Mouse (Mus musculus) gastrocnemius, adult 2 months (tissue): ENCODE results near the gene 2810021J22Rik. TPM values are rescaled to one million over a fixed set of nuclear protein-coding genes. Genes with fewer than 3 reads are reported as not detected.
"Not testable (repeated sequence)": the region's sequence is repeated elsewhere in the genome, so short reads cannot be mapped to it uniquely, and the experiment has no call there.

Experiments
- DNase-seq: peaks from one replicate; pipeline ENCODE4 v3.0.0; 2022
- H3K27ac ChIP-seq: fragments of 200-600 bp; 2 replicates; pipeline ENCODE4 v1.8.1; 2022; ENCODE audit warnings: mild to moderate bottlenecking
- H3K4me3 ChIP-seq: fragments of 200-600 bp; 2 replicates; pipeline ENCODE4 v1.8.1; 2022; ENCODE audit warnings: mild to moderate bottlenecking, moderate library complexity
- CTCF ChIP-seq: fragments of 200-600 bp; IDR thresholded peaks from 2 replicates; pipeline ENCODE4 v1.8.1; 2022; ENCODE audit warnings: antibody characterized with exemption, mild to moderate bottlenecking, moderate library complexity
- intact Hi-C: fragments of 180-260 bp; cut with DNase I; formaldehyde crosslinking; loops from one replicate; pipeline ENCODE4 v1.15.1; 2025
- long read RNA-seq, 2 experiments: library from polyadenylated mRNA; stranded (forward); transcript quantifications; one replicate each; pipeline ENCODE4 v2.0.0; 2021
- total RNA-seq, 2 experiments: library from RNA; stranded (reverse); gene quantifications; 2 replicates each; pipeline ENCODE4 v1.2.3; 2021

The 2810021J22Rik gene
- 1 to 10 TPM in 1 of 2 experiments, under 1 TPM in 1; 0.69 to 1.3 TPM for total RNA-seq
- long read RNA-seq, experiment 1, partial matches to known transcripts: 0 of 4 reads
- long read RNA-seq, experiment 1, other reads (novel, unspliced or antisense): 3 of 4 reads
- long read RNA-seq, experiment 2, partial matches to known transcripts: 0 of 1 reads
- long read RNA-seq, experiment 2, other reads (novel, unspliced or antisense): 0 of 1 reads

DNA sequence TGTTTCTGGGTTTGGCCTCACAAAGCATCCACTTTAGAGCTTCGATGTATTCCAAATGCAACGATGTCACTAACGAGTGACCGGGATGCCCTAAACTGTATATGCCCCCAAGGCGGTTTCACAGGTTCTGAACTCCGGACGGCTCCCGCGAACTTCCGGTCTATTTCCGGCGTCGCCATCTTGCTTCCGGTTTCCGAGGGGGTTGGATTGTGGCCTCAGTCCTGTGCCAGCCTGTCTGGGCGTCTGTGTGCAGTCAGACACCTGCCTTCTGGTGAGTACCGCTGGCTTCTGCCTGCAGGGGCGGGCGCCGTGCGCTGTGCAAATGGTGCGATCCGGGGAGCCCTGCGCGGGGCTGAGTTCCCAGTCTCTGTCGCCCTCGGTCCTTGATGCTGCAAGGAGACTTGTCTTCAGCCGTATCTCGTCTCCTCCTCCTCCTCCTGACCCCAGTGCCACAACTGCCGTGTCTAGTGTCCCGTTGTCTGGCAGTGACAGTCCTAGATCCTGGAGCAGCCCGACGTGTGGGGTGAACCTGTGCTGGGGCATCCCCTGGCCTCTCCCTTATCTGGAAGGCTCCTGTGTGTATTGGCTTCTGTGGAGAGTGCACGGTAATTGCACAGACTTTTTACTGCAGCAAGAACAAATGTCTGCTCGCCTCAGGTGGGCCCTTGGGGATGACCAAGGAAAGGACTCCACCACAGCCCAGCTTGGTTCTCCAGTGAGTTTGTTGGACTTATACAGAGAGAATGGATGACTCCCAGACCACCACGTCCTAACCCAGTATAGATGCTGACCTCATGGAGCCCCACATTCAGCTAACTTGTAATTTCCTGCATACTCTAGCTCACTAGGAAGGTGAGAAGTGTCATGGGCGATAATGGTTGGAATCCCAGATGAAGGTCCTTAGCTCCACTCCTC lies at the start of gene 2810021J22Rik:
2810021J22Rik (plus strand) TSS at position 178 of the 915 bp plus-strand sequence.
- Histone ChIP-seq H3K4me3 (peak within 1 kb of the TSS; percentile 84), H3K27ac (peak within 1 kb of the TSS; percentile 80)
- peak; percentile 77 for DNase-seq
- intact Hi-C loops: no loop called here
- 0 out of 2 replicates have a peak, but pooled peaks have one; percentile 8 for TF ChIP-seq CTCF

DNA sequence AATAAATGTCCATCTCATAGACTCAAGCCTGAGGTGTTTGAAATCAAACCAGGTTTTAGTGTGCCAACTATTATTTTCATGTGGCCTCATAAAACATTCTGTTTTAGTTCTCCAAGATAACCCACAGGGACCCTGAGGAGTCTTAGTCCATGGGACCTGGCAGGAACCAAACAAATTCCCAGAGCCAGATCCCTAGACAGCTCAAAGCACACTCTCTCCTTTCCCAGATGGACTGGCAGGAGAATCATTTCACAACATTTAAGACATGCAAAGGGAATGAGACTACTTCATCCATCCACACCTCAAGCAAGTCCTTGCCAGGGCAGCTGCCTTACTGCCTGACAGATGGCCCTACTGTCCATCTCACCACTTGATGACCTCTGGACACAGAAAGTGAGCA lies 38.1 kb upstream of the 2810021J22Rik start, which contains the start of gene Olfr312:
Olfr312 (plus strand) TSS at position 301 of the 400 bp plus-strand sequence.
- intact Hi-C loops, H3K4me3 ChIP-seq, H3K27ac ChIP-seq, DNase-seq: not testable (repeated sequence)

DNA sequence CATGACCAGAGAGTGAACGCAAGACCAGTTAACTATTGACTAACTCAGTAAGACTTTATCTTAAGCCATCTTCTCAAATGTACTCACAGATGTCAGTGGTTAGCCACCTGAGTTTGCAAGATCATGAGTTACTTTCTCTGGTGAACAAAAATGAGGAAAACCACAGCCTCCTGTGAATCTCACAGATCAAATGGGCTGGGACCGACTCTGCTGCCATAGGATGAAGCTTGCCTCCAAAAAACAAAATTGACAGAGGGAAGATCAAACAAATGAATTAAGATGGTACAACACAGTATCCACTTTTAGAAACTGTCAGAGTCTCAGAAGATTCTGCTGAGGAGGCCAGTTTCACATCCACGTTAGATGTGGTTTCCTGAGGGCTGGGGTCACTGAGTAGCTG lies 37.3 kb upstream of the 2810021J22Rik start:
- intact Hi-C loops: no loop called here
- Histone ChIP-seq H3K4me3 (no peak overlapping the region), H3K27ac (no peak overlapping the region)
- no peak for DNase-seq
- TF ChIP-seq CTCF: no peak

DNA sequence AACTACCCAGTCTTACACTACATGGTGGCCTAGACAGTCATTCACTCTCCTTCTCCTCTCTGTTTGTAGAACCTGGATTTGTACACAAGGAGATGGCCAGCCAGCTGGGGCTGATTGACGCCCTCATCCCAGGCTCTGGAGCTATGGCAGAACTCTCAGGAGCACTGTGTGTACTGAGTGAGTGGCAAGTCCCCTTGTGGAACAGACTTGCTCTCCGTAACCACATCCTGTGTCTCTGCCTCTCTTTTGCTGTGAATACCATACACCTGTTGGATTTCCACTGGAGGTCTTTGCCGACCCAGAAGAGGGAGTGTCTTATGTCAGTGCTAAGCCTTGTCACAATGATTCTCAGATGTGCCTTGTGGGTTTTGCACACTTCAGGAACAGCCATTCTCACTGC lies 34.5 kb upstream of the 2810021J22Rik start:
- intact Hi-C loops, DNase-seq, H3K4me3 ChIP-seq, H3K27ac ChIP-seq: not testable (repeated sequence)

DNA sequence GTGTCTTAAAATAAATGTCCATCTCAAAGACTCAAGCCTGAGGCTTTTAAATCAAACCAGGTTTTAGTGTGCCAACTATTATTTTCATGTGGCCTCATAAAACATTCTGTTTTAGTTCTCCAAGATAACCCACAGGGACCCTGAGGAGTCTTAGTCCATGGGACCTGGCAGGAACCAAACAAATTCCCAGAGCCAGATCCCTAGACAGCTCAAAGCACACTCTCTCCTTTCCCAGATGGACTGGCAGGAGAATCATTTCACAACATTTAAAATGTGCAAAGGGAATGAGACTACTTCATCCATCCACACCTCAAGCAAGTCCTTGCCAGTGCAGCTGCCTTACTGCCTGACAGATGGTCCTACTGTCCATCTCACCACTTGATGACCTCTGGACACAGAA lies 28.1 kb upstream of the 2810021J22Rik start, which contains the start of gene Olfr311:
Olfr311 (plus strand) TSS at position 301 of the 400 bp plus-strand sequence.
- H3K4me3 ChIP-seq, intact Hi-C loops, DNase-seq, H3K27ac ChIP-seq: not testable (repeated sequence)

DNA sequence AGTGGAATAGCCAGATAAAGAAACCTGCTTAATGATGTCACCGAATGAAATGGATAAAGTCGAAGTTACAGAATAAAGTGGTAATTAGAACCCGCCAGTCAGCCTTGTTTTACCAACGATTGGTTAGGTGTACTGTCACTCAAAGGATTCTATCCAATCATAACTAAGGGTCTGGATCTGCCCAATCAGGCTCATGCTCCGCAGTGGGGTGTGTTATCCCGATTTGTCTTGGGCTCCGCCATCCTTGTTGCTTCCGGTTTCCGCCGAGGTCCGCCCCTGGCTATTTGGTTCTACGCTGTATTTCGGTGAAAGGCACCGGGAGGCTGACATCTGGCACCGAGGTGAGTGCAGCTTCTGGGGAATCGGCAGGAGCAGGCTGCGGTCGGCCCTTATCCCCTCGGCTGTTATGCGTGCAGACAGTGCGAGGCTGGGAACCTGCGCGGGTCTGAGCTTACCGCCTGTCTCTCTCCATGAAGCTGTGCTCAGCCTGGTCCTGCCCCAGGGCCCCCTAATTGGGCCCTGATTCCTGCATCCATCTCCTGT lies 20.0 kb upstream of the 2810021J22Rik start, which contains the start of gene Gm12258:
Gm12258 (plus strand) TSS at position 240 of the 543 bp plus-strand sequence.
- TF ChIP-seq CTCF: no peak
- Histone ChIP-seq H3K27ac (peak within 1 kb of the TSS; percentile 88), H3K4me3 (peak within 1 kb of the TSS; percentile 82)
- DNase-seq: peak; percentile 86
- intact Hi-C loops: no loop called here

DNA sequence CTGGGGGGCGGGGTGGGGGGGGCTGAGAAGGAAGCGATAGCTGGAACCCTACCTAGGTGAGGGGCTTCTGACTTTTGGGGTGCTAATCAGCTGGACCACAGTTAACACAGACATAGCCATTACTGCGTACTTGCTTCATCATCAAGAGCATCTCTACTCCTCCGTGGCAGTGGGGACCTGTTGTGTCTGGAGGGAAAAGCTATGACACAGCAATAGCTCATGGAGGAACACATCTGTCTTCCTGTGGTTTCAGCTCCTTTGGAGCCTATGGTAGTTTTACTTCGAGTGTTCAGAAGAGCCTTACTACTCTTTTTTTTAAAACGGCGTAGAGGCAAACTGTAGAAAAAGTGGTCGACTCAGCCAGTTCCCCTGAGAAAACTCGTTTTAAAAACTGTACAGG lies 19.4 kb upstream of the 2810021J22Rik start:
- TF ChIP-seq CTCF: no peak
- Histone ChIP-seq H3K4me3 (peak overlapping the region; percentile 82), H3K27ac (peak overlapping the region; percentile 88)
- intact Hi-C loops: no loop called here
- DNase-seq: no peak

DNA sequence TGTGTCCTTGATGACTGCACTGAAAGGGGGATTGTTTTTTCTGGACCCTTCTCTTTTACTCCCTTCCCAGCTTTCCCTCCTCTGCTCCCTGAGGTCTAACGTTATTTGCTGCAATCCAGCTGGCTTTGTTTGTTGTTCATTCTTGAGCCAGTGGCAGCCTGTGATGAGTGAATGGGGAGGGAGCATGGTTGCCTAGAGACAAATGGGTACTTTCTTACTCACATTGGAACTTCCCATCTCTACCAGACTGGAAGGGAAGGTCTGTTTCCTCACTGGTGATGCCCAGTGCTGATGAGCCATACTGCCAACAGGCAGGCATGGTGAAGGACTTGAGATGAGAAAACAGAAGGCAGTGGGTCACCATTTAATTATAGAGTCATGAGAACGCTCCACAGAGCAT lies 17.3 kb upstream of the 2810021J22Rik start:
- TF ChIP-seq CTCF: no peak
- DNase-seq: no peak
- H3K27ac ChIP-seq: no peak overlapping the region
- no peak overlapping the region for H3K4me3 ChIP-seq
- intact Hi-C loops: no loop called here

DNA sequence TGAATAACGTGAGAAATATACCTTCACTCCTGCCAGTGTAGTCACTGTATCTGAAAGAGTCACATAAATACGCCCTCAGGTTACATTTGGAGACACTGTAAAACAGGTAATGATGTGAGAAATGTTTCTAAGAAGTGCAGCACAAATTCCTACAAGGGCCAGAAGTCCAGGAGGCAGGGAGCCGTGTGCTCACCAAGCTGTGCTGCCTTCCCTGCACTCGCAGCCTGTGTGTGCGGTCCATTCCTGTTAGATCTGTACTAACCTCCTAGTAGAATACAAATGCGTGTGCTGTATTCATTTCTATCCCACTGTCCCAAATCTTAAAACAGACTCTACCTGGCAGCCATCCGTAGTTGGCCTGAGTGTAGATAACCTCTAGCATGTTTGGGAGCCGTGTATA lies 6.3 kb upstream of the 2810021J22Rik start:
- Histone ChIP-seq H3K4me3 (no peak overlapping the region), H3K27ac (no peak overlapping the region)
- intact Hi-C loops: no loop called here
- no peak for DNase-seq
- no peak for TF ChIP-seq CTCF

DNA sequence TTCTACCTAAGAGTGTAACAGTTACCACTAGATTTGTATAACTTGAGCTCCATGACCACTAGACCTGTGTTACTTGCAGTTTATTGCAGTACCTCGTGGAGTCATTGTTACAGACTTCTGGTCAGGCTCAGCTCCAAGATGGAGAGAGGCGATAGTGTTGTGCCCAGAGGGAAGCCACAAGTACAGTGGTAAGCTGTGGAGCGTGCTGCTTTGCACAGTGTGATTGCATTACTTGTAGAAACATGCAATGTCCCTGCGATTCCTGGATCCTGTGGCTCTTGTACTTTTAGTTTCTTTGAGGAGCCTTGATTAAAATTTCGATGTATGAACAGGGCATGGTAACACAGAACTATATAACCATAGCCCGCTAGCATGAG lies 926 bp downstream of the 2810021J22Rik start:
- DNase-seq: no peak
- TF ChIP-seq CTCF: no peak
- intact Hi-C loops: no loop called here
- peak overlapping the region; percentile 84 for H3K4me3 ChIP-seq
- H3K27ac ChIP-seq: no peak overlapping the region

DNA sequence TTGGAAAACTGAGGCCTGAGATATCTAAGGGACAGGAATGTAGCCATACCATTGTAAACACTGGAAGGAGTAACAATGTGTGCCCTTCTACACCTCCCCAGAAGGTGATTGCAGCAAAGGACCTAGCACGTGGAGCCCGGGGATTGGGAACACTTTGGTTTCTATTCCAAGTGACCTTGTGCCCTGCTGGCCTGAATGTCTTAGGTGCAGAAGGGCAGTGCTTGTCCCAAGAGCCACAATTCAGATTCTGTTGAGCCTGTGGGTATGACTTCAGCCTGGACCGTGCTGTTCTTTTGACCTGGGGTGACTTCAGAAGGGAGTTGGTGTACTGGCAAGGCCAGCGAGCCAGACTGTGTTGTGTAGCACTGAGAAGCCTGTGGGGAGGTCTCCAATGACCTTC lies 3.9 kb downstream of the 2810021J22Rik start:
- H3K4me3 ChIP-seq: no peak overlapping the region
- TF ChIP-seq CTCF: no peak
- intact Hi-C loops: no loop called here
- H3K27ac ChIP-seq: no peak overlapping the region
- no peak for DNase-seq

DNA sequence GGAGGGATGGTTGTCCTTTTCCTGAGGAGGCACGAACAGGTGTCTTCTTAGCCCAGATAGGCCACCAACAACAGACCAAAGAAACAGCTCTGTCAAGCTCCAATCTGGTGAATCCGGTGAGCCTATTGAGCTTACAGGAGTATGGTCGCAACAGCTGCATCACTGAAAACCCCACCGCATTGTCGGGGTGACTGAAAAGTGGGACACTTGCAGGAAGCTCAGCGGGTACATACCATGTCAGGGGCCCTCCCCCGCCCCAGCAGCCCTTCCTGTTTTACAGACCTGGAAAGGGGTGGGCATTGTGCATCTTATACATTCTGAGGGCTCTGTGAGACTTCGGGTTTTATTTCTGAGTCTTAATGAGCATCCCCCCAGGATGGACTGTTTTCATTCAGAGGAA lies 16.7 kb downstream of the 2810021J22Rik start:
- intact Hi-C loops: no loop called here
- DNase-seq: no peak
- Histone ChIP-seq H3K4me3 (no peak overlapping the region), H3K27ac (no peak overlapping the region)
- TF ChIP-seq CTCF: no peak

DNA sequence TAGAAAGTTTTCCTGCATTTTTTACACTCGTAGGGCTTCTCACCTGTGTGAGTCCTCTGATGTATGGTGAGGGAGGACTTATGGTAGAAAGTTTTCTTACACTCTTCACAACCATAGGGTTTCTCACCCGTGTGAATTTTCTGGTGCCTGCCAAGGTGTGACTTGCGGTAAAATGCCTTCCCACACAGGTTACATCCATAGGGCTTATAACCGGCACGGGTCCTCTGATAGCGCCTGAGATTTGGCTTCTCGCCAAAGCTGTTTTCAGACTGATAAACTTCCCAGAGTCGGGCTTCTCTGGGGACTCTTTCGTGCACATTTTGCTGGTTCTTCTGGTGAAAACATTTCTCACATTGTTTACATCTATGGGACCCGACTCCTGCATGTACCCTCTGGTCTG lies 23.5 kb downstream of the 2810021J22Rik start:
- intact Hi-C loops: no loop called here
- DNase-seq: no peak
- H3K4me3 ChIP-seq: no peak overlapping the region
- TF ChIP-seq CTCF: no peak
- no peak overlapping the region for H3K27ac ChIP-seq
